Mouse (Mus musculus): Measurements from ENCODE around the gene Six5.

GRCm38 (mm10) chr7:19104486-19104885 lies 10.1 kb downstream of the Six5 start:
- TF ChIP-seq CTCF (IDR thresholded peaks at IDR 0.05; ENCODE audit: borderline replicate concordance, insufficient read depth, low read depth, low read length) (no peak), POLR2A (IDR thresholded peaks at IDR 0.05; ENCODE audit: borderline replicate concordance, insufficient read depth, low read length) (no peak)
